Comparison of ENCODE assay signal across 21 mouse cellular contexts in genomic region chr9:96545410-96545809, GRCm38 (mm10). TPM values are rescaled to one million over a fixed set of nuclear protein-coding genes. Genes with fewer than 3 reads are reported as not detected.
DNase-seq lines count a peak whose midpoint lies in the region; ATAC-seq lines count a peak whose summit lies in the region.
"Had no signal": no experiment of that assay in that cellular context is flagged by ENCODE, and none has a peak within 500 bp of the region (broad histone marks: within the 10 kb centered on the region; RNA-seq: fewer than 3 reads in every experiment).

No protein-coding gene starts in this region.

- ATAC-seq in frontal cortex, adult (ENCODE audit: low TSS enrichment): peak; percentile 79
- ATAC-seq in inflammation-experienced regulatory T-cells, adult 6 months: peak; percentile 52
- ATAC-seq: forebrain, embryonic 13.5 days; forebrain, postnatal 0 days had no signal

- no peak for DNase-seq in frontal cortex, postnatal 14 days (ENCODE audit: low spot score in 2 of 2)
- peak; percentile 44 for DNase-seq in layer of hippocampus, adult 9-11 months
- no peak for DNase-seq in layer of hippocampus, adult 11-12 months (ENCODE audit: low spot score)
- DNase-seq in CD4-positive helper T cell, adult 2 months (ENCODE audit: low read depth, low spot score): peak; percentile 28
- DNase-seq in adrenal gland, adult 8-10 months: no peak
- DNase-seq: adrenal gland, postnatal 14 days; cerebellum, adult 18-20 months; cerebellum, adult 9-11 months; forebrain, postnatal 0 days; gastrocnemius, postnatal 36 days; heart, adult 18-20 months; heart, postnatal 14 days had no signal

RNA-seq across cellular contexts. Expression of gene Gm28729, which starts 20.3 kb away (rescaled TPM):
- polyA plus RNA-seq in inflammation-experienced regulatory T-cells, adult 6 months (2017; shearing (Covaris generic)): not detected
- under 1 TPM in 1 of 4 experiments, not detected in 3; 0.13 TPM for total RNA-seq in adrenal gland, adult 8-10 months (2022)
- total RNA-seq: adrenal gland, postnatal 14 days; heart, adult 18-20 months; heart, postnatal 14 days; hematopoietic stem cell, adult 5-6 weeks; MEL had no signal
- polyA plus RNA-seq: C2C12; embryonic facial prominence, embryonic 10.5 days; heart, embryonic 10.5 days; heart, embryonic 15.5 days had no signal

Comparison
In these comparisons a context has a peak if more than half of its experiments do, and no peak if none do; other contexts are left out.
1. DNase-seq: peak in layer of hippocampus, adult 9-11 months (single experiment) and CD4-positive helper T cell, adult 2 months (single experiment); none in frontal cortex, postnatal 14 days (0 of 2), layer of hippocampus, adult 11-12 months (single experiment) and adrenal gland, adult 8-10 months (single experiment).